Mouse (Mus musculus): ENCODE measurements around the gene Slc39a2.

Slc39a2 gene

GRCm38 (mm10) chr14:51932092-51933020 is 39.7 kb downstream of the Slc39a2 start:
- no peak for DNase-seq

DNA sequence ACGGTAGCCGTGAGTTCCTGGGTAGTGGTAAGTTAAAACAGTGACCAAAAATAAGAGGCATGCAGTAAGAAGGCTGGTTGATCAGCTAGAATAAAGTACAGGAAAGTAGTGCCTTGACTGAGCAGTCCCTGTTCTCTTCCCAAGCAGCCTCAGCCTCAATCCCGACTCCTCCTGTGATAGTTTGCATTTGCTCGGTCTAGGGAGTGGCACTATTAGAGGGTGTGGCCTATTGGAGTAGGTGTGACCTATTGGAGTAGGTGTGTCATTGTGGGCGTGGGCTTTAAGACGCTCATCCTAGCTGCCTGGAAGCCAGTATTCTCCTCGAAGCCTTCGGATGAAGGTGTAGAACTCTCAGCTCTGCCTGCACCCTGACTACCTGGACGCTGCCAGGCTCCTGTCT is 46.3 kb downstream of the Slc39a2 start:
- DNase-seq, result no peak

- DNase-seq, result no peak
Measured at GRCm38 (mm10) chr14:51940944-51941560, 48.4 kb downstream of the Slc39a2 start.

- DNase-seq, result no peak
Measured at GRCm38 (mm10) chr14:51941577-51941976, 48.9 kb downstream of the Slc39a2 start.

GRCm38 (mm10) chr14:51942236-51942635 is 49.5 kb downstream of the Slc39a2 start:
- no peak for DNase-seq

DNA sequence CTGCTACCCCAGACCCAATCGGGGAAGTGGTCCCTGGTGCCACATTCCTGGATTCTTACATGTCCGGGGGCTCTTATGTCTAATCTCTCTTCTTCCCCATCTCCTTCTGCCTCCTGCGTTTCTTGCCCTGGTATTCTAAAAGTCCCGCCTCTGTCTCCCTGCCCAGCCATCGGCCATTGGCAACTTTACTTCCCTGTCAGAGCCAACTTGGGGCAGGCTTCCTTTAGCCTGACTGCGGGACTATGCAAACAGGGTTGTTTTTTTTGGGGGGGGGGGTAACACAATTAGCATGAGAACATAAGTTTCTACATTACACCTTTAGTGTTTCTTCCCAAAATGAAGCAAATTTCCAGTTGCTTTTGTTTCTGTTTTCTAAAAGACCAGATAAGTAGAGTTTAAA is 50.6 kb downstream of the Slc39a2 start:
- no peak for DNase-seq
